Comparison of ENCODE assay signal across 15 mouse cellular contexts in genomic region chr2:116818550-116818949, GRCm38 (mm10). TPM values are rescaled to one million over a fixed set of nuclear protein-coding genes. Genes with fewer than 3 reads are reported as not detected.
A peak's percentile ranks its signal among the peaks of the same experiment; 100 is the strongest.
DNase-seq lines count a peak whose midpoint lies in the region; ATAC-seq and TF ChIP-seq lines count a peak whose summit lies in the region.
"Had no signal": no experiment of that assay in that cellular context is flagged by ENCODE, and none has a peak within 500 bp of the region (broad histone marks: within the 10 kb centered on the region; RNA-seq: fewer than 3 reads in every experiment).

No protein-coding gene starts in this region.

- H3K4me3 ChIP-seq in heart, embryonic 13.5 days, result no peak overlapping the region
- H3K4me3 ChIP-seq in heart, embryonic 10.5 days, result no peak overlapping the region
- no peak overlapping the region for H3K4me3 ChIP-seq in lung, embryonic 14.5 days (ENCODE audit: low read depth, low read length)
- H3K4me3 ChIP-seq in hindbrain, embryonic 15.5 days, result no peak overlapping the region
- H3K4me3 ChIP-seq in midbrain, embryonic 16.5 days (ENCODE audit: low read depth, low read length), result no peak overlapping the region
- no peak overlapping the region for H3K4me3 ChIP-seq in kidney, embryonic 16.5 days (ENCODE audit: low read length)
- H3K4me3 ChIP-seq: embryonic facial prominence, embryonic 12.5 days; myocyte had no signal

- H3K4me2 ChIP-seq in heart, embryonic 13.5 days, result 0 out of 2 replicates have a peak overlapping the region, but pooled peaks have one; percentile 3
- no peak overlapping the region for H3K4me2 ChIP-seq in lung, embryonic 14.5 days
- no peak overlapping the region for H3K4me2 ChIP-seq in hindbrain, embryonic 15.5 days
- no peak overlapping the region for H3K4me2 ChIP-seq in midbrain, embryonic 16.5 days (ENCODE audit: low read length)
- H3K4me2 ChIP-seq in kidney, embryonic 16.5 days (replicated peaks; ENCODE audit: low read depth, low read length), result no peak overlapping the region
- H3K4me2 ChIP-seq: embryonic facial prominence, embryonic 12.5 days had no signal

- H3K9me3 ChIP-seq in heart, embryonic 13.5 days, result no peaks in the 10 kb centered on the region
- H3K9me3 ChIP-seq in heart, embryonic 10.5 days, result no peaks in the 10 kb centered on the region
- H3K9me3 ChIP-seq in lung, embryonic 14.5 days (ENCODE audit: low read depth, low read length), result no peaks in the 10 kb centered on the region
- H3K9me3 ChIP-seq in hindbrain, embryonic 15.5 days, result no peaks in the 10 kb centered on the region
- H3K9me3 ChIP-seq in midbrain, embryonic 16.5 days (replicated peaks; ENCODE audit: control insufficient read depth, low read length, poor library complexity, severe bottlenecking), result no peaks in the 10 kb centered on the region
- H3K9me3 ChIP-seq in kidney, embryonic 16.5 days (ENCODE audit: low read length), result no peaks in the 10 kb centered on the region
- H3K9me3 ChIP-seq: embryonic facial prominence, embryonic 12.5 days had no signal

- no peaks in the 10 kb centered on the region for H3K36me3 ChIP-seq in heart, embryonic 13.5 days
- H3K36me3 ChIP-seq in heart, embryonic 10.5 days, result no peaks in the 10 kb centered on the region
- H3K36me3 ChIP-seq in lung, embryonic 14.5 days (ENCODE audit: insufficient read depth), result no peaks in the 10 kb centered on the region
- H3K36me3 ChIP-seq in hindbrain, embryonic 15.5 days, result no peaks in the 10 kb centered on the region
- no peaks in the 10 kb centered on the region for H3K36me3 ChIP-seq in midbrain, embryonic 16.5 days (ENCODE audit: control insufficient read depth, insufficient read depth, low read length)
- no peaks in the 10 kb centered on the region for H3K36me3 ChIP-seq in kidney, embryonic 16.5 days (ENCODE audit: insufficient read depth, low read length)
- H3K36me3 ChIP-seq: embryonic facial prominence, embryonic 12.5 days had no signal

- ATAC-seq in heart, embryonic 13.5 days (ENCODE audit: extremely low read depth, insufficient number of reproducible peaks, low FRiP score, low TSS enrichment), result peak; percentile 46; the same call in 1 of the 2 replicates
- ATAC-seq in lung, embryonic 14.5 days (ENCODE audit: insufficient read depth), result peak; percentile 86
- ATAC-seq in hindbrain, embryonic 15.5 days (ENCODE audit: low FRiP score, low read depth), result no peak
- ATAC-seq in midbrain, embryonic 16.5 days, result no peak
- ATAC-seq in kidney, embryonic 16.5 days (ENCODE audit: low FRiP score, low TSS enrichment), result no peak
- ATAC-seq: intestine, postnatal 0 days had no signal

- TF ChIP-seq CTCF in lung, embryonic 14.5 days (IDR thresholded peaks at IDR 0.05; ENCODE audit: low read depth), result no peak

- peak overlapping the region; percentile 77 for H3K27ac ChIP-seq in heart, embryonic 13.5 days (replicated peaks)
- no peak overlapping the region for H3K27ac ChIP-seq in heart, embryonic 10.5 days
- H3K27ac ChIP-seq in lung, embryonic 14.5 days (ENCODE audit: low read depth), result no peak overlapping the region
- peak overlapping the region; percentile 65 for H3K27ac ChIP-seq in hindbrain, embryonic 15.5 days (replicated peaks)
- H3K27ac ChIP-seq in midbrain, embryonic 16.5 days (ENCODE audit: low read length), result peak overlapping the region; percentile 59
- no peak overlapping the region for H3K27ac ChIP-seq in kidney, embryonic 16.5 days (ENCODE audit: low read length)
- H3K27ac ChIP-seq: embryonic facial prominence, embryonic 12.5 days; liver, embryonic 14.5 days had no signal

- peak overlapping the region; percentile 47; the same call in 1 of the 2 replicates for H3K9ac ChIP-seq in heart, embryonic 13.5 days
- no peak overlapping the region for H3K9ac ChIP-seq in lung, embryonic 14.5 days
- H3K9ac ChIP-seq in hindbrain, embryonic 15.5 days, result no peak overlapping the region
- no peak overlapping the region for H3K9ac ChIP-seq in midbrain, embryonic 16.5 days (ENCODE audit: low read depth, low read length)
- H3K9ac ChIP-seq in kidney, embryonic 16.5 days (replicated peaks; ENCODE audit: low read length), result no peak overlapping the region
- H3K9ac ChIP-seq: embryonic facial prominence, embryonic 12.5 days; liver, embryonic 14.5 days had no signal

- peaks cover 3% of the 10 kb centered on the region; the same call in 1 of the 2 replicates for H3K27me3 ChIP-seq in heart, embryonic 13.5 days (replicated peaks)
- no peaks in the 10 kb centered on the region for H3K27me3 ChIP-seq in heart, embryonic 10.5 days (ENCODE audit: insufficient read depth, poor library complexity, severe bottlenecking)
- H3K27me3 ChIP-seq in lung, embryonic 14.5 days (ENCODE audit: insufficient read depth, low read length), result no peaks in the 10 kb centered on the region
- H3K27me3 ChIP-seq in hindbrain, embryonic 15.5 days, result 0 out of 2 replicates have a peak, but pooled peaks cover 2% of the 10 kb centered on the region
- H3K27me3 ChIP-seq in midbrain, embryonic 16.5 days (ENCODE audit: control insufficient read depth, insufficient read depth, low read depth, low read length), result no peaks in the 10 kb centered on the region
- no peaks in the 10 kb centered on the region for H3K27me3 ChIP-seq in kidney, embryonic 16.5 days (ENCODE audit: insufficient read depth, low read length)
- H3K27me3 ChIP-seq: embryonic facial prominence, embryonic 12.5 days had no signal

- peaks cover 27% of the 10 kb centered on the region for H3K4me1 ChIP-seq in heart, embryonic 13.5 days
- H3K4me1 ChIP-seq in heart, embryonic 10.5 days, result no peaks in the 10 kb centered on the region
- no peaks in the 10 kb centered on the region; the same call in 1 of the 2 replicates for H3K4me1 ChIP-seq in lung, embryonic 14.5 days (ENCODE audit: insufficient read depth)
- H3K4me1 ChIP-seq in hindbrain, embryonic 15.5 days (replicated peaks), result peaks cover 32% of the 10 kb centered on the region
- peaks cover 9% of the 10 kb centered on the region for H3K4me1 ChIP-seq in midbrain, embryonic 16.5 days (ENCODE audit: control insufficient read depth, insufficient read depth, low read length)
- peaks cover 1% of the 10 kb centered on the region; the same call in 1 of the 2 replicates for H3K4me1 ChIP-seq in kidney, embryonic 16.5 days (ENCODE audit: insufficient read depth, low read length)

- DNase-seq in heart, embryonic 10.5 days (ENCODE audit: low spot score), result no peak
- peak; percentile 37 for DNase-seq in lung, embryonic 14.5 days
- DNase-seq in lung, adult 18-20 months, result no peak
- DNase-seq: cerebellum, adult 11 months; cerebellum, postnatal 36 days; kidney, postnatal 25 days; left cerebral cortex, postnatal 4 days had no signal

- 18% methylated on average over 2 of the region's 2 CpGs for WGBS in heart, embryonic 13.5 days
- 43% methylated on average over 2 of the region's 2 CpGs for WGBS in heart, embryonic 10.5 days
- WGBS in lung, embryonic 14.5 days, result 27% methylated on average over 2 of the region's 2 CpGs
- 39% methylated on average over 2 of the region's 2 CpGs for WGBS in hindbrain, embryonic 15.5 days
- WGBS in midbrain, embryonic 16.5 days, result 37% methylated on average over 2 of the region's 2 CpGs
- WGBS in kidney, embryonic 16.5 days, result 51% methylated on average over 2 of the region's 2 CpGs

RNA-seq across cellular contexts. Expression of gene Tmco5, which starts 59.9 kb away (rescaled TPM):
- not detected in 2 replicates for polyA plus RNA-seq in heart, embryonic 13.5 days (2015; fragmentation: Nextera tagmentation; extraction: Ambion mirVana)
- not detected in 2 replicates for polyA plus RNA-seq in heart, embryonic 10.5 days (2016; fragmentation: Nextera tagmentation; extraction: Ambion mirVana)
- not detected in 2 replicates for polyA plus RNA-seq in lung, embryonic 14.5 days (2014; fragmentation: Nextera tagmentation; extraction: Ambion mirVana)
- not detected in 2 replicates for polyA plus RNA-seq in hindbrain, embryonic 15.5 days (2015; fragmentation: Nextera tagmentation; extraction: Ambion mirVana)
- polyA plus RNA-seq in midbrain, embryonic 16.5 days (2015; fragmentation: Nextera tagmentation; extraction: Ambion mirVana), result not detected in 2 replicates
- polyA plus RNA-seq in kidney, embryonic 16.5 days (2015; fragmentation: Nextera tagmentation; extraction: Ambion mirVana), result not detected in 2 replicates
- polyA plus RNA-seq: embryonic facial prominence, embryonic 12.5 days; intestine, postnatal 0 days; liver, embryonic 14.5 days; myocyte had no signal

Comparison
In these comparisons a context has a peak if more than half of its experiments do, and no peak if none do; other contexts are left out.
1. H3K27ac ChIP-seq: peak in heart, embryonic 13.5 days (single experiment), hindbrain, embryonic 15.5 days (single experiment) and midbrain, embryonic 16.5 days (single experiment); none in heart, embryonic 10.5 days (single experiment), lung, embryonic 14.5 days (single experiment) and kidney, embryonic 16.5 days (single experiment).
2. ATAC-seq: peak in heart, embryonic 13.5 days (single experiment) and lung, embryonic 14.5 days (single experiment); none in hindbrain, embryonic 15.5 days (single experiment), midbrain, embryonic 16.5 days (single experiment) and kidney, embryonic 16.5 days (single experiment).